Mouse (Mus musculus) neural tube, embryonic 14.5 days (tissue): ENCODE results near the gene Ccdc107. TPM values are rescaled to one million over a fixed set of nuclear protein-coding genes. Genes with fewer than 3 reads are reported as not detected.

Experiments used
- ATAC-seq: fragments of 200-750 bp; cut with Nextera tagmentation; 2 replicates; pipeline ENCODE4 v1.8.0; 2017; ENCODE audit warnings: low read depth, mild to moderate bottlenecking, moderate TSS enrichment, moderate library complexity
- H3K27ac ChIP-seq: fragments of 300-500 bp; sonication (generic); 2 replicates; pipeline ENCODE4 v1.5.1; 2014; ENCODE audit warnings: low read depth, mild to moderate bottlenecking, control low read depth, low read length, moderate library complexity, mixed read lengths
- H3K27me3 ChIP-seq: fragments of 300-500 bp; sonication (generic); 2 replicates; pipeline ENCODE4 v1.6.1; 2014; ENCODE audit warnings: low read length; ENCODE audit not compliant: control insufficient read depth, insufficient read depth
- H3K36me3 ChIP-seq: fragments of 300-500 bp; sonication (generic); 2 replicates; pipeline ENCODE4 v1.6.1; 2014; ENCODE audit warnings: low read length, mixed read lengths; ENCODE audit not compliant: control insufficient read depth, insufficient read depth
- H3K4me1 ChIP-seq: fragments of 300-500 bp; sonication (generic); 2 replicates; pipeline ENCODE4 v1.6.1; 2014; ENCODE audit warnings: low read length; ENCODE audit not compliant: control insufficient read depth, insufficient read depth
- H3K4me2 ChIP-seq: fragments of 300-500 bp; sonication (generic); 2 replicates; pipeline ENCODE4 v1.6.1; 2014; ENCODE audit warnings: mild to moderate bottlenecking, low read depth, low read length, control low read depth
- H3K4me3 ChIP-seq: fragments of 300-500 bp; sonication (generic); 2 replicates; pipeline ENCODE4 v1.5.1; 2014; ENCODE audit warnings: low read depth, low read length, control low read depth, mixed read lengths
- H3K9ac ChIP-seq: fragments of 300-500 bp; sonication (generic); replicated peaks from 2 replicates; pipeline ENCODE4 v1.6.1; 2014; ENCODE audit warnings: low read depth, mild to moderate bottlenecking, control low read depth, low read length, mixed read lengths
- H3K9me3 ChIP-seq: fragments of 300-500 bp; sonication (generic); 2 replicates; pipeline ENCODE4 v1.6.1; 2016; ENCODE audit warnings: low read length; ENCODE audit not compliant: control insufficient read depth
- WGBS: fragments of 180-500 bp; shearing (Covaris S2); extraction: QIAGEN DNeasy Blood & Tissue Kit; methylation state at CpG from one replicate; pipeline ENCODE4 v1.1.7; 2014; 5-methylcytosine and 5-hydroxymethylcytosine counted together
- polyA plus RNA-seq: library from polyadenylated mRNA; unstranded; fragments of >200 nt; fragmentation: Nextera tagmentation; extraction: Ambion mirVana; gene quantifications from 2 replicates; pipeline ENCODE4 v1.2.1, GENCODE M21; 2014

The Ccdc107 gene
- polyA plus RNA-seq, 1 experiment from 2014 or later: 87.2 TPM

- no peak for ATAC-seq
These were observed 21.1 kb downstream of the Ccdc107 start for GRCm38 (mm10) chr4:43513791-43514190.

GRCm38 (mm10) chr4:43515764-43516708 lies 23.3 kb downstream of the Ccdc107 start:
- Histone ChIP-seq H3K27ac (no peak overlapping the region), H3K27me3 (no peaks in the 10 kb centered on the region), H3K4me1 (no peaks in the 10 kb centered on the region), H3K9ac (no peak overlapping the region), H3K4me2 (no peak overlapping the region), H3K4me3 (no peak overlapping the region), H3K9me3 (no peaks in the 10 kb centered on the region), H3K36me3 (no peaks in the 10 kb centered on the region)
- ATAC-seq: no peak
- 73% methylated on average over 11 of the region's 11 CpGs for WGBS

More at GRCm38 (mm10) chr4:43513791-43514190, 21.1 kb downstream of the Ccdc107 start:
- Histone ChIP-seq H3K27me3 (no peaks in the 10 kb centered on the region), H3K4me3 (no peak overlapping the region), H3K4me1 (peaks cover 1% of the 10 kb centered on the region; the same call in 1 of the 2 replicates), H3K4me2 (no peak overlapping the region), H3K36me3 (no peaks in the 10 kb centered on the region), H3K27ac (no peak overlapping the region), H3K9ac (no peak overlapping the region), H3K9me3 (no peaks in the 10 kb centered on the region)
- WGBS: 84% methylated on average over 4 of the region's 4 CpGs

GRCm38 (mm10) chr4:43519551-43519950 lies 26.9 kb downstream of the Ccdc107 start:
- H3K27me3 ChIP-seq: peaks cover 11% of the 10 kb centered on the region
- no peak for ATAC-seq
- H3K9ac ChIP-seq: no peak overlapping the region
- H3K36me3 ChIP-seq: no peaks in the 10 kb centered on the region
- H3K4me3 ChIP-seq: no peak overlapping the region
- peak overlapping the region; percentile 19 for H3K4me2 ChIP-seq
- no peak overlapping the region for H3K27ac ChIP-seq
- 16% methylated on average over 10 of the region's 10 CpGs for WGBS
- peaks cover 8% of the 10 kb centered on the region; the same call in 1 of the 2 replicates for H3K4me1 ChIP-seq
- no peaks in the 10 kb centered on the region for H3K9me3 ChIP-seq

GRCm38 (mm10) chr4:43519956-43520355 lies 27.3 kb downstream of the Ccdc107 start:
- 11% methylated on average over 6 of the region's 6 CpGs for WGBS
- peaks cover 8% of the 10 kb centered on the region; the same call in 1 of the 2 replicates for H3K4me1 ChIP-seq
- peaks cover 11% of the 10 kb centered on the region for H3K27me3 ChIP-seq
- H3K9me3 ChIP-seq: no peaks in the 10 kb centered on the region
- peak; percentile 78 for ATAC-seq
- peak overlapping the region; percentile 19 for H3K4me2 ChIP-seq
- H3K27ac ChIP-seq: no peak overlapping the region
- H3K9ac ChIP-seq: no peak overlapping the region
- no peak overlapping the region for H3K4me3 ChIP-seq
- H3K36me3 ChIP-seq: no peaks in the 10 kb centered on the region

GRCm38 (mm10) chr4:43527880-43528279 lies 35.2 kb downstream of the Ccdc107 start:
- peaks cover 8% of the 10 kb centered on the region; the same call in 1 of the 2 replicates for H3K4me1 ChIP-seq
- no peaks in the 10 kb centered on the region for H3K9me3 ChIP-seq
- H3K9ac ChIP-seq: no peak overlapping the region
- peaks cover 9% of the 10 kb centered on the region for H3K27me3 ChIP-seq
- ATAC-seq: no peak
- H3K36me3 ChIP-seq: peaks cover 18% of the 10 kb centered on the region
- no peak overlapping the region for H3K4me3 ChIP-seq
- H3K4me2 ChIP-seq: no peak overlapping the region
- no peak overlapping the region for H3K27ac ChIP-seq
- 63% methylated on average over 5 of the region's 5 CpGs for WGBS

- Histone ChIP-seq H3K4me2 (no peak overlapping the region), H3K4me1 (peaks cover 8% of the 10 kb centered on the region; the same call in 1 of the 2 replicates)
- 76% methylated on average over 9 of the region's 9 CpGs for WGBS
These were observed 35.8 kb downstream of the Ccdc107 start for GRCm38 (mm10) chr4:43528487-43528886.

GRCm38 (mm10) chr4:43530081-43530501 lies 37.4 kb downstream of the Ccdc107 start:
- no peak overlapping the region for H3K9ac ChIP-seq
- 61% methylated on average over 8 of the region's 8 CpGs for WGBS
- H3K4me1 ChIP-seq: no peaks in the 10 kb centered on the region
- H3K9me3 ChIP-seq: no peaks in the 10 kb centered on the region
- no peak overlapping the region for H3K27ac ChIP-seq
- no peak for ATAC-seq
- no peaks in the 10 kb centered on the region for H3K27me3 ChIP-seq
- H3K36me3 ChIP-seq: peaks cover 35% of the 10 kb centered on the region
- H3K4me3 ChIP-seq: no peak overlapping the region
- H3K4me2 ChIP-seq: no peak overlapping the region

More at GRCm38 (mm10) chr4:43528487-43528886, 35.8 kb downstream of the Ccdc107 start:
- Histone ChIP-seq H3K9ac (no peak overlapping the region), H3K9me3 (no peaks in the 10 kb centered on the region), H3K4me3 (no peak overlapping the region), H3K27ac (no peak overlapping the region), H3K27me3 (peaks cover 3% of the 10 kb centered on the region), H3K36me3 (peaks cover 24% of the 10 kb centered on the region)
- no peak for ATAC-seq

- H3K4me3 ChIP-seq: no peak overlapping the region
- no peak overlapping the region for H3K27ac ChIP-seq
- H3K27me3 ChIP-seq: no peaks in the 10 kb centered on the region
- H3K36me3 ChIP-seq: peaks cover 40% of the 10 kb centered on the region
- H3K4me2 ChIP-seq: no peak overlapping the region
- H3K4me1 ChIP-seq: no peaks in the 10 kb centered on the region
- WGBS: 28% methylated on average over 7 of the region's 7 CpGs
- H3K9me3 ChIP-seq: no peaks in the 10 kb centered on the region
- no peak overlapping the region for H3K9ac ChIP-seq
- ATAC-seq: no peak
These were observed 37.9 kb downstream of the Ccdc107 start for GRCm38 (mm10) chr4:43530581-43530980.

GRCm38 (mm10) chr4:43533270-43533669 lies 40.6 kb downstream of the Ccdc107 start:
- WGBS: 86% methylated on average over 9 of the region's 9 CpGs
- H3K9ac ChIP-seq: no peak overlapping the region
- H3K4me2 ChIP-seq: no peak overlapping the region
- no peak overlapping the region for H3K4me3 ChIP-seq
- no peak for ATAC-seq
- H3K4me1 ChIP-seq: no peaks in the 10 kb centered on the region
- peaks cover 63% of the 10 kb centered on the region for H3K36me3 ChIP-seq
- no peaks in the 10 kb centered on the region for H3K27me3 ChIP-seq
- H3K9me3 ChIP-seq: no peaks in the 10 kb centered on the region
- no peak overlapping the region for H3K27ac ChIP-seq
